Mouse (Mus musculus) cerebellum, postnatal 4 days (tissue): ENCODE results near the gene Neo1.
A peak's percentile ranks its signal among the peaks of the same experiment; 100 is the strongest.

ENCODE experiments used
- DNase-seq, 2 experiments: peaks; one replicate each; pipeline ENCODE4 v3.0.0; 2022; ENCODE audit warnings: low spot score in 2 of 2, mixed read lengths in 1 of 2

Gene Neo1

DNA sequence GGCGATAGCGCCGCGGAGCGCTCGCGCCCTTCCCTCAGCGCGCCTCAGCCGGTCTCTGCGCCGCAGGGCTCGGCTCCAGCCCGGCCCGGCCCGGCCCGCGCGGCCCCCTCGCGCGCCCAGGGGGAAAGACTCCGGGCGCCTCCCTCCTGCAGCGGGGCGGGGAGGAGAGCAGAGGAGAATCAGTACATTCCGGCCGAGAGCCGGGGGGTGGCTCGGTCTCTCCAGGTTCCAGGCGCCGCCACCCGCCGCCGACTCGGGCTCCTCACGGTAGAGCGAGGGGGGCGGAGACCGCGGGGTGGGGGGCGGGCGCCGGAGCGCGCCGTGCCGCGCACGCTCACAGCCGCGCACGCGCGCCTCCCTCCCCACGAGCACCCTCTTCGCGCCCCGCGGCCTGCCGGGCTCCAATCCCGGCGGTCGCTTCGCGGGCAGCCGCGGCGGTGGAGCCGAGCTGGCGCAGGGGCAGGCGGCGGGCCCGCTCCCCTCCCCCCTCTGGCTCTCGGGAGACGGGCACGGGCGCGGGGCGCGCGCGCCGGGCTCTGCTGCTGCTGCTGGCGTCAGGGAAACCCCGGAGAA is at the start of gene Neo1:
TSS of gene Neo1 (minus strand) at position 283 of the 573 bp plus-strand sequence.
- peak; percentile 86 to 95 for DNase-seq

DNA sequence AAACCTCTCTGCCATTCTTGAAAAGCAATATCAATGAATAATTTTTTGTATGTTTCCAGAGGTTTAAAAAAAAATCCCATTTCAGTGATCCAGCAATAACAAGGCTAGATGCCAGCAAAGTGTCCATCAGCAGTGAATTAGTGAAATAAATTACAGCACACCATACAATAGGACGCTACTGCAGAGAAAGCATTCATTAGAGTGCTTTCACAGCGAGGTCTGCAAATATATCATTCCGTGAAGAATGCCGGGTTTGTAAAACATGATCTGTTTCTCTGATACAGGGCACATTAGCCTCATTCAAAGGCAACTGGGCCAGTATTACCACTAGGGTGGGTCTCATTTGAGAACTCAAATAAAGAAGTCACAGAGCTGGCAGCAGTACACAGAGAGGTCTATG is 39.4 kb upstream of the Neo1 start:
- no peak for DNase-seq

DNA sequence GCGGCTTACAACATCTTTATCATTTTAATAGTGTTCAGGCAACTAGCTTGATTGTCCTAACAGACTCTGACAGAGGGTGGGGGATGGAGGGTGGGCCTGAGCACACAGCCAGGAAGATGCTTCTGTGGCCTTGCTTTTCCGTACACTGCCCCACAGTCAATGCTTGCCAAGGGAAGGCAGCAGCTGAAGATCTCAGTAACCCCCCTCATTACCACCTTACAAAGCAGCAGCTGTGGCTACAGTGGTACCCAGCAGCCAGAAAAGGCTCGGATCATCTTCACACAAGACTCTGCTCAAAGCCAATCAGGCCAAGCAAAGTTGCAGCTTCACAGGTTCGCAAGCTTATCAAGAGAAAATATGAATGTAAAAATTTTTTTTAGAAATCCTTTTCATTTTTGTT is 37.6 kb upstream of the Neo1 start:
- no peak for DNase-seq

DNA sequence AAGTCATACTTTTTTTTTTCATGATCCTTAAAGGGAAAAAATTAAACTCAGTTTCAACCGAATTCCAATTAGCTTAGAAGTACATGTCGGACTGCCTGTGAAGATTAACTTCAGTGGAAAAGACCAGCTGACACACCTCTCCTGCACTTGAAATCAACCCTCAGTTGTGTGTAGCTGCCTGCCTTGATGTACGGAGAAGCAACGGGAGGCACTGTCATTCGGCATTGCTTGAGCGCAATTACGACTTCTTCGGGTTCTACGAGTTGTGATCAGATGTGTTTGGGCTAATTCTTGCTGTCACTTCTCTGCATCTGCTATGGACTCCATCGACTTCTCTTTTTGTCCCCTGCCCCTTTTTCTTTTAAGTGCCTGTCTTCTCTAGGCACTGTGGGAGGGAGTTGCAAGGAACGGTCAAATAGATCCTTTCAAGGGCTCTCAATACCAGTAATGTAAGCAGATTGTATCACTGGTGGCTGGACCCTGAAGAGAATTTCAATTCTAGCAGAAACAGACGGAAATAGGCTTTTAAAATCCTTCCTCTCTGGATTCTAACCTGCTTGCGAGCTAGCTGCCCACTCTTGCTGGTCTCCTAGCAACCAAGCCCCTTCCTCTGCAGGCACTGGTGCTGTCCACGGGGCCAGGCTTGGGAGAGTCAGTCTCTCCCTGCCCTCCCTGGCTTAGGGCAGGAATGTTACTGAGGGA is 36.0 kb upstream of the Neo1 start:
- peak in 1 of 2 experiments; percentile 45 for DNase-seq

DNA sequence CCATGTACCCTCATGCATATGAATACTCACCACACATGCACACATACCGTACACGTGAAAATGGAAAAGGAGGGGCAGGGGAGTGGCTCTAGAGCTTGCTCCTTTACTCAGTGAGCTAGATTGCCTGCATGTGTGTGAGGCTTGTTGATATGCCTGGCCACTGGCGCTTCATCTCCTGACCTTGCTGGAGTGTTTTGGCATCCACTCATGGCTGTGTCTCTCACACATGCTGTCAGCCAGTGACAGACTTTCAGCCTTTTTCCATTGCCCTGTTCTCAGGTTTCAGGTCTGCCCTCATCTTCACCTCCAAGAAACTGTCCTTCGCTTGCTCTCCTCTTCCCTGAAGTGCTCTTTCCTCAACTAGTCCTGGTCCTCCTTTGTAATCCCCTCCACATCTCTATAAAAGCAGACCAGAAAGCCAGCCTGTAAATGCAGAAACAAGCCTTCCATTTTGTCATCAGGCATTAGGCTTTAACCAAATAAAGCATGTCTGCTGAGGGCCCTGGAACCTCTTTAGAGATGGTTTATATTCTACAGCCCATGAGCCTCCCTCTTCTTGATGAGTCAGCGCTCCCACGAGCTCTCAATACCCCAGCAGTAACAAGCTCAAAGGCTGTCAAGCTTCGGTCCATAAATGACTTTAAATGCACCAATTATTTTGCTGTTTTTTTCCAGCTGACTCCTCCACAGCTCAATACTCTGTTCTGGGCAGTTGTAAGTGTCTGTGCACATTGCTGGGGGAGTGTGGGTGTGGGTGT is 35.2 kb upstream of the Neo1 start:
- DNase-seq = no peak

DNA sequence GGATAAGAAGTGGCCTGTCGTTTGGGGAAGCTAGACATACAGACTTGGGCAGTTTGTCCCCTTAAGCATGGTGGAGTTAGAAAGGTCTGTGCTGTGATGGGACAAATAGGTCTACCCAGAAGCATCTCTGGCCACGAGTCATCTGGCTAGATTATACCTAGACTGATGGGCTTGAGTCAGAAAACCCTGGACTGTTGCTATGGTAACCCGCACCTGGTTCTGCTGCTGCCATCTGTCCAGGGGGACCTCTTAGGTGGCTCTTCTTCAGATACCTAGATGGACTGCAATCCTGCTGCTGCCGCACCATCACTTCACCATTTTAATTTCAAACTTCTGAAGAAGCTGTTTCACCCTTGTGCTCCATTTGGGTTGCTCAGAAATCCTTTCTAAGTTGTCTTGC is 34.0 kb upstream of the Neo1 start:
- no peak for DNase-seq

DNA sequence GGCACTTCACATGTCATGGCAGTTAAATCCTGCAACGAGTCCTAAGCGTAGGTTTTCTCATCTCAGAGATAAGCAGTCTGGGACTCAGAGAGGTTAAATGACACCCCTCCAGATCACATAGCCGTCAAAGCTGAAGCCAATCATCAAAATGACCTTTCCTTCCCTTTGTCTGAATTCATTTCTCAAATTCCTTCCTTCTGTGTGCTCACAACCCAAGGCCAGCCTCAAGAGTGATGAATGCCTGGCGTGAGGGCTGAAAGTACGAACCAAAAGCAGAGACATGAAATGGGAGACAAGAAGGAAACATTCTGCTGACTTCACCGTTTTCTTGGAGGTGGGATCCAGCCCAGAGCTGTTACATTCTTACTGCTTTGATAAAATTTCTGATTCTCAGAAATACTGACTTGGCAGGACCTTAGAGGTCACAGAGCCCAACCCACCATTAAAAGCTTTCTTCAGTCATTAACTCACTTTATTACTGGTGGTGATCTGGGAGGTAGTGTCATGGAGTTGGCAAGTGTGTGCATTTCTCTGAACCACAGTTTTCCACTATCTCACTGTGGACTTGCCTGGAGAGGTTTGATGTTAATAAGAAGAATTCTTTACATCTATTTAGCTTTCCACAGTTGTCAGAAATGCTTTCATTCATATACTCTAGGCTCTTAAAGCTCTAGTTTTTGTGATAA is 29.5 kb upstream of the Neo1 start:
- no peak for DNase-seq

DNA sequence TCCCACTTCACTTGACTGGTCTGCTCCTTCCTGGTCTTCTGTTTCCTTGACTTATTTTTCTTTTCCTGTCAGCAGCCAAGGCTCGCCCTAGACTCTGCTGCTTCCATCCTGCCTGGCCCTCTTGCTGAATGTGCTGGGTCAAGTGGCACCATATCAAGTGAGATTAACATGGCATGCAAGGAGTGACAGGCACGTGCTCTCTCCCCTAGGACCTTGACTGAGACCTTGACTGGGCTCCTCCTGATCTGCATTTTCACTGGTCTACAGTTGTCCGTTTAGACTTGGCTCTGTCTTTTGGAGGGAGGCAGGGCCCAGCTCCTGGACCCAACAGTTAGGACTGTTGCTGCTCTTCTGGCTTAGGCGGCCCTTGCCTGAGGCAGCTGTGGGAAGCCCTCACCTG is 26.2 kb upstream of the Neo1 start:
- DNase-seq = no peak

DNA sequence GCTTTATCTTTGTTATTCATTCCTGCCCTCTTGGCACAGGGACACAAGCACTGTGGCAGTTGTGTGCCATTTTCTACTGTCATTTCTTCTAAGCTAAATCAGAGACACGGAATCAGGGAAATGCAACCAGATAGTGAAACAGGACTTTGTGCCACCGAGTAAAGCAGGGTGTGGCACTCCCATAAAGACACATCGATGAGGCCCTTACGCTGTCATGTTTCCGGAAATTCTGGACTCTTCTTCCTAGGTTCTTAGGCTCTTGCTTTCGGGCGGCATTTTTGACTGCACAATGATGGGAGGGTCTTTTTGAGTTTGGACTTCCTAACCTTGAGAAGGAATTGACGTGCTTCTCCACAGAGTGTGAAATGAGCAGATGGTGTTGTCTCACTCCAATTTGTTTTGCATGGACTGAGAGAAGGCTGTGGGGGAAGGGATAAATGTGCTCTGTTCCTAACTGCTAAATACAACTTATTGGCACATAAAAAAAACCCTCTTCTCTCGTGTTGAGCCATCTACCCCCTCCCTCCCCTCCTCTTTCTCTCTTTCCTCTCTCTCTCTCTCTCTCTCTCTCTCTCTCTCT is 23.9 kb upstream of the Neo1 start:
- DNase-seq = no peak

DNA sequence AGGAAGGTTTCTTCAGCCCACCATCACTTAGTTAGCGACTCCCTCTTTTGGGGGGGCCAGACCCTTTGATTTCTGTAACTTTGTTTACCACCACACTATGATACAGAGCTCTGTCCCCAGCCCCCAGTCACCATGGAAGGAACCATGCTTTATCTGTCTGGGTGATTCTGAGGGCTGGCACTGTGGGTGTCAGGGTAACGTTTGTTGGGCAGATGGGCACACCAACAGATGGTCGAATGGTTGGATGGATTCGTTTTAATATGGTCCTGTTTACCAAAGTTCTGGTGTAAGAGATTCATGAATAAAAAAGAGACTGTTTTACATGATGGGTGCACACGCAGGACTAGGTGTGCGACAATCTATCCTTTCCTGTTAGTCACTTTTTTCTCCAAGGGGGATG is 22.9 kb upstream of the Neo1 start:
- no peak for DNase-seq

DNA sequence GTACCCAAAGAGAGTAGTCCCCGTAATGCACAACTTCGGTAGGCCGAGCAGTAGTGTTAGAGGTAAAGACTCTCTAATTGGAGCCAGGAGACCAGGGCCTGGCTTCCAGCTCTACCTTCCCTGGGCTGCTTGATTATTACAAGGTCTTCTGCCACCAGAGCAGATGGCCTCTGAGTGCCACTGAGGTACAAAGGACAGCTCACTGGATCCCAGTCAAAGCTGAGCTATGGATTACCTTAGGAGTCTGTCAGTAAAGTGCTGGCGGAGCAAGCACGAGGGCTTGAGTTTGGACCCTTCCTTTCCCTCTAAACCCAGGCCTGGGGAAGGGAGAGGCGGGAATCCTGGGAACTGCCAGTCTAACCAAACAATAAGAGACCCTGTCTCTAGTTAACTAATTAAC is 21.8 kb upstream of the Neo1 start:
- no peak for DNase-seq

DNA sequence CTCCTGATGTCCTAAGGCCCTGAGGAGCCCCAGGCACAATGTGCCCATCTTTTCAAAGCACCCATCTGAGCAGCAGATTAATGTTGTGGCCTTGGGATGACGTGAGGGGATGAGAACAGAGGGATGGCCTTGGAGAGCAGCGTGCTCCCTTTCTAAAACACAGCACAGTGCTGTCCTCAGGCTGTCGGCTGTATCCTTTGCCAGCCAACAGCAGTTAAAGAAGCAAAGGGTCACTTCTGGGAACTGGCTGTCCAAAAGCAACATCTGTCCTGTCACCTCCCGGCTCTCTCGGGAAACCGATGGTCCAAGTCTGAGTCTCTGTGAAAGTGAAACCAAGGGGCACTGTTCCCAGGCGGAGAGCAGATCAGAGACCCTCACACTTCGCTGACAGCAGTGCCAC is 20.0 kb upstream of the Neo1 start:
- no peak for DNase-seq

DNA sequence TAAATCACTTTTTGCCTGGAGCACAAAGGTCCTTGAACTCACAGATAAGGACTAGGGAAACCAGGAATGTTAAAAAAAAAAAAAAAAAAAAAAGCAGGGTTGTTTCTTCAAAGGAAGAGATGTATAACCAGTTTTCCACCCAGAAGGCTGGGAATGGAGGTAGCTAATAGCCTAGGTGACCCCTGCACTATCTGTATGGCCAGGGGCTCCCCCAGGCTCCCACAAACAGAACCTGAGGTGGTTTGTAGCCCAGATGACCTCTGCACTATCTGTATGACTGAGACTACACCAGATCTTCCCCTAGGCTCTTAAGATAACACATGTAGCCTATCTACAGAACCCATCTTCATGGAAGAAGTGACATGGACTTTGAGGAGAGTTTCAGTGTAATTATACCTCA is 5.6 kb upstream of the Neo1 start:
- no peak for DNase-seq

DNA sequence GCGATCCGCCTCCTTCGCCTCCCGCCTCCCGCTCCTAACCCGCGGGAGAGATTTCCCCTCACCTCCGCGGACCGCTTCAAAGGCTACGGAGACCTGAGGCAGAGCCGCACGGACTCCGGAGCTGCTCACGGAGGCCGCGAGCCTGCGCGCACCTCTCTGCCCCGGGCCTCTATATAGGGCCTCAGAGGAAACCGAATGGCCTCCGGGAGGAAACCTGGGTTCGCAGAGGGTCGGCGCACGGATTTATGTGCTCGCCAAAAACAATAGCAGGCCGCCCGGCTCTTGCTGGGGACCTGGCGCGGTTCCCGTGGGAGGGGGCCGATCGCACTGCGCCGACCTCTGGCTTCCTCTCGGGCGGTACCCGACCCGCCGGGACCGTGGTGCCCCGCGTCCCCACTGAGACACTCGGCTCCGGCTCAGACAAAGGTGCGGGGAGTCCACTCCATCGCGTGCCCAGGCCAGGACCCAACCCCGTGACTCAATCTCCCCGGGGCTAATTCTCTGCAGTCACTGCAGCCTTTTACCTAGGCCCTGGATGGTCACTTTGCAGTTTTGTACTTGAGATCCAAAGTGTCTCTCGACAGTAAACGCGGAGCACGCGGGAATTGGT is 596 bp upstream of the Neo1 start:
- peak; percentile 43 to 77 for DNase-seq

DNA sequence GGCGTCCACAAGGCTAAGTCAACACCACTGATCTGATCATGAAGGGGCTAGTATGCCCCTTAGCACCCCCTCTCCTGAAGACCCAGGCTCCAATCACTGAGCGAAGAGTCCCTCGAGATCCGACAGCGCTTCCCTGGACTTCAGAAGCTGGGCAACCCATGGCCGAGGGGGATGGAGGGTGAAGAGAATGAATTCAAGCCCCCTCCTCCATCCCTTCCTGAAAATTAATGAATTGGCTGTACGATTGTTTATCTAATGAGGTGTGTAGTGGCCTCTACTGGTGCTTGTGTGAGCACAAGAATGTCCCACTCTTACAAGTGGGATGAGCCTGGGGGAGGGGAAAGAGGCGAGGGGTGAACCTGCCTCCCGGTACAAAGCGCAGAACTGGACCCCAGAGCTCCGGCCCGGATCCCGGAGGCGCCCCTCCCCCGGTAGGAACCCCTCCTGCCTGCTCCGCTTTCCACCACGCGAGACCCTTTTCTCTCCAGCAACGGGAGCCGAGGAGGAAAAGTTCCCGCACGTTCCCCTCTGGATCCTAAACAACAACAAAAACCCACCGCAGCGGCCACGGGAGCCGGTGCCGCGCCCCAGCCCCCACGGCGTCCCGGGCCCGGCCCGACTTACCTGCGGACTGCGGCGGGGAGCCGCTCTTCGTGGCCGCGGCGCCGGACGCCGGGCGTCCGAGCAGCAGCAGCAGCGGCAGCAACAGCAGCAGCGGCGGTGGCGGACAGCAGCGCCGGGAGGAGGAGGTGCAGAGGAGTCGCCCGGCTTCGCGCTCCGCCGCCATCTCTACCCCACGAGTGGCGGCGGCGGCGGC is 691 bp downstream of the Neo1 start:
- DNase-seq = peak; percentile 30 to 52

DNA sequence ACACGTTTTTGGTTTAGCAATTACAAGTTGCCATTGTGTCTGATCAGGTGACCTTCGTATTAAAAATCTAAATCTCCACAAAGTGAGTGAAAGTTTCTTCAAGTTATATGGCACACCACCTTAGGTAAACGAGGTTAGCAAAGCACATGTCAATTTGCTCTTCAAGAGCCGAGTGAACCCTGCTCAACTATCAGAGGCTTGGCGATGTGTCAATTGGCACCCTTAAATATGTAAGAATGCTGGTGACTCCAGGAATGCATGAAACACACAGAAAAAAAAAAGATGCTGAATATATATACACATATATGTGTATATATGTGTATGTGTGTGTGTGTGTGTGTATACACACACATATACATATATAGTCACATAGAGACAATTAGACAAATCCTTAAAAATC is 1.4 kb downstream of the Neo1 start:
- no peak for DNase-seq

DNA sequence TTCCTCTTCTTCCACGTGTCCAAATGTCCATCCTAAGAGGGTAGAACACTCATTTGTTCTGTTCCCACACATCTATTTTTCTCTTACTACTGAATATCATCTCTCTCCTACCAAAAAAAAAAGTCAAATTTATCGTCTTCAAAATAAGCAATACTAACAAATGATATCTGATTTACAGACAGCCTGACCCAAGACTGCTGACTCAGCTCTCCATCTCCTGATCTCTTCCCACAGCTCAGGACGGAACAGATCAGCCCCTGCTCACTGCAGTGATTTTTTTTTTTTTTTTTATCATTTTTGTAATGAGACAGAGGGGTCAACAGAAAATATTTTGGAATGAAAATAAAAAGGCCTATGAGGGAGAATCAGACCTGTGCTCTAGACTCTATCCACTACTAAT is 2.7 kb downstream of the Neo1 start:
- no peak for DNase-seq

DNA sequence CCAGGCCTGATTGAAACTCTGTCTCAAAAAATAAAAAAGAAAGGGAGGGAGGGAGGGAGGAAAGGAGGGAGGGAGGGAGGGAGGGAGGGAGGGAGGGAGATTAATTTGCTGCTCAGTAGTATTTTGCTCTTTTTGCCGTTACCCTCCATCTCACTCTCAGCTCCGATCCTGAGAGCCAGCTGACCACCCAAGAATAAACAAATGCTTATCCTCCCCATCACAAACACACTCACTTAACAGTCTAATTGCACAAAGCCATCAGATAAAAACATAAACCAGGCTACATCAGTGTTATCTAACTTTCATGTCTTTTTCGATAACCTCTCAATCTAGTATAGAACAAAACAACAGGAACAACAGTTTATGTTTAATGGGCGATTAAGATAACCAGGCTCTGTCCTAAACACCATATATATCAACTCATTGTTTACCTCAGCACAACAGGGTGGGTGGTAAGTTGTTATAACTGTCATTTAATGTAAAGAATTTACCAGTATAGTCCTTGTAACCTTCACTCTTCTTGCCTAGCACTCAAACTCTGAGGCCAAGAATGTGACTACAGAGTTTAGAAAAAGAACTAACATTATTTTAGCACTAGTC is 11.9 kb downstream of the Neo1 start:
- DNase-seq = no peak

DNA sequence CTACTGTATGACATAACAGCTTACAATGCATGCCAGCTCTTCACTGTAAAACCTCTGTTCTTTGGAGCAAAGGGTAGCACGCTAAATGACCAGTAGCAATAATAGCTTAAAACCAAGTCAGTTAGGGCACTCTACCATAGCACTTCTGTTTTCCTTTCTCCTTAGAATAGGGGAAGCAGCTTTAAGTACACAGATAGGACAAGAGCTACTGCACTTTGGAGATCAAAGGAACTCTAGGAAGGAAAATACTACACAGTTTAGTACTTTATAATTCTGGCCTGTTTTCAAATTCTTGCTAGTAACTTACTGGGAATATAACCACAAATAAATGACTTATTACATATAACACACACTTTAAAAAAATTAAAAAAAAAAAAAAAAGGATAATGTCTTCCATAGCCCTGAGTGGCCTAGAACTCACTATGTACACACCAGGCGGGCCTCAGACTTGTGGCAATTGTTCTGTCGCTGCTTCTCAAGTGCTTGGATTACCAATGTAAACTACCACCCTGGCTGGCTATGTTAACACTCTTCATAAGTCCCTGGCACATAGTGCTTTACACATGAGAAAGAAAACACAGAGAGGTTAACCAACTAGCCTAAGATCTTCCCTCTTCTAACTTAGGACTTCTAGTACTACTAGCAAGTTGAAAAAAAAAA is 20.1 kb downstream of the Neo1 start:
- no peak for DNase-seq

DNA sequence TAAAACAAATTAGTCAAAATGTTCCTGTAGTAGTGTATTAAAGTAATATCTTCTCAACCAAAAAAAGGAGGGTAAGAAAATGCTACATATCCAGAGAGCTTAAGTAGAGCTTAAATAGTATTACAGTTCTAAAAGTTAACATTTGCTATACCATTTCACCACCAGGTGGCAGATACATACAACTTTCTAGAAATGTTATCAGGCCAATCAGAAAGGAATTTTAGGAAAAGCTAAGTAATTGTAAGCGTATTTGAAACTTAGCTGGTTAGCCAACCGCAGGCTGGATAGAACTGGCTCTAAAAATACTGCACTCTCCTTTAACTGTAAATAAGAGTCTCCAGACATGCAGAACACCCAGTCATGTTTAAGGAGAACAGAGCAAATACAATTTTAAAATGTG is 22.9 kb downstream of the Neo1 start:
- peak in 1 of 2 experiments; percentile 14 for DNase-seq
